Mouse (Mus musculus): ENCODE data around the gene Ntn4.

DNA sequence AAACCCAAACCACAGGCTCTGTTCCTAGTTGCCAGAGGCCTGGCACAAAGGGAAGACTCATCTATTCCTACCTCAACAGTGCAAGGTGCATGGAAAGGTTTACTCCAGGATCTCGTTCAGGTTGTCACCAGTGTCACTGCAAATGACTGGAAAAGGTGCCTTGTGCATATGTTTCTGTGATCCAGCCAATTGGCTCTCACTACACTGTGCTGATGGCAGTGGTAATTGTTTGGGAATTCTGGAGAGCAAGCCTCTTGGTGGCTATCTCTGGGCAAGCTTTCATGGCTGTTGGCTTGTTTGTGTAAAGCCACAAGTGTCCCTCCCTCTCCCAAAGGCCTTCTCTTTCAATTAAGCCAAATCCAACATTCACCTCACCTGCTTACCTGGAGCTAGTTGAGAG lies 19.3 kb downstream of the Ntn4 start:
- TF ChIP-seq CTCF (IDR thresholded peaks at IDR 0.05; ENCODE audit: borderline replicate concordance, insufficient read depth, low read depth, low read length) (no peak), POLR2A (IDR thresholded peaks at IDR 0.05; ENCODE audit: borderline replicate concordance, insufficient read depth, low read length) (no peak)

All from cerebellum, adult 2 months (tissue).